Mouse (Mus musculus) right cerebral cortex, adult 2 months (tissue): ENCODE results near the gene Olfr303.
"Not testable (repeated sequence)": the region's sequence is repeated elsewhere in the genome, so short reads cannot be mapped to it uniquely, and the experiment has no call there.

Experiments
- DNase-seq, 2 experiments: peaks; one replicate each; pipeline ENCODE4 v3.0.0; 2021 to 2022; ENCODE audit warnings: low spot score in 2 of 2

Olfr303 gene

GRCm38 (mm10) chr7:86397689-86398088, at the start of gene Olfr303:
Olfr303 (minus strand) TSS chr7:86397789.
- DNase-seq, result no peak

GRCm38 (mm10) chr7:86403546-86403945, 6.0 kb upstream of the Olfr303 start, which contains the start of gene Olfr301:
Olfr301 (plus strand) TSS chr7:86403846.
- no peak for DNase-seq

GRCm38 (mm10) chr7:86386558-86386957, 11.0 kb downstream of the Olfr303 start, which contains the start of gene Olfr304:
Olfr304 (minus strand) TSS chr7:86386658.
- DNase-seq, result no peak

- no peak for DNase-seq
These were observed 11.8 kb downstream of the Olfr303 start for GRCm38 (mm10) chr7:86385769-86386168.

- no peak for DNase-seq
These were observed 30.8 kb downstream of the Olfr303 start, which contains the start of gene Olfr305 for GRCm38 (mm10) chr7:86366828-86367227. Olfr305 (minus strand) TSS chr7:86366928.

GRCm38 (mm10) chr7:86346296-86346695, 51.3 kb downstream of the Olfr303 start:
- DNase-seq, result not testable (repeated sequence)

GRCm38 (mm10) chr7:86344253-86344652, 53.3 kb downstream of the Olfr303 start:
- DNase-seq, result no peak

GRCm38 (mm10) chr7:86342881-86343565, 54.6 kb downstream of the Olfr303 start:
- DNase-seq, result no peak
